Mouse (Mus musculus): ENCODE measurements at regions not wholly inside any gene's neighbourhood (a gene's known extent, or its start where the extent isn't known, plus 50 kb on each side); places are given as distances from the start of the nearest gene placed in this dataset.

- no peak overlapping the region for H3K27ac ChIP-seq (ENCODE audit: low read depth, low read length)
- no peaks in the 10 kb centered on the region for H3K9me3 ChIP-seq (replicated peaks; ENCODE audit: control insufficient read depth, low read length)
- no peaks in the 10 kb centered on the region for H3K27me3 ChIP-seq (ENCODE audit: control insufficient read depth, insufficient read depth, low read length)
- H3K4me1 ChIP-seq (ENCODE audit: control insufficient read depth, insufficient read depth, low read length), result no peaks in the 10 kb centered on the region
- no peak overlapping the region for H3K9ac ChIP-seq (ENCODE audit: low read depth, low read length)
- H3K4me2 ChIP-seq, result no peak overlapping the region
- H3K36me3 ChIP-seq (ENCODE audit: control insufficient read depth, insufficient read depth, low read length), result no peaks in the 10 kb centered on the region
- ATAC-seq (replicated peaks; ENCODE audit: insufficient number of reproducible peaks, low FRiP score, low TSS enrichment), result no peak
- 60% methylated on average over 1 of the region's 1 CpGs for WGBS (ENCODE audit: insufficient replicate concordance)
- H3K4me3 ChIP-seq (ENCODE audit: low read depth, low read length), result no peak overlapping the region
Measured at GRCm38 (mm10) chr11:27833736-27834135, 505.9 kb downstream of the Gm6685 start.

GRCm38 (mm10) chr11:27799826-27800620 is 539.6 kb downstream of the Gm6685 start:
- 80% methylated on average over 8 of the region's 8 CpGs for WGBS (ENCODE audit: insufficient replicate concordance)
- no peaks in the 10 kb centered on the region for H3K9me3 ChIP-seq (replicated peaks; ENCODE audit: control insufficient read depth, low read length)
- no peak overlapping the region for H3K27ac ChIP-seq (ENCODE audit: low read depth, low read length)
- H3K27me3 ChIP-seq (ENCODE audit: control insufficient read depth, insufficient read depth, low read length), result no peaks in the 10 kb centered on the region
- no peak for ATAC-seq (replicated peaks; ENCODE audit: insufficient number of reproducible peaks, low FRiP score, low TSS enrichment)
- H3K4me2 ChIP-seq, result no peak overlapping the region
- H3K4me3 ChIP-seq (ENCODE audit: low read depth, low read length), result no peak overlapping the region
- no peaks in the 10 kb centered on the region for H3K36me3 ChIP-seq (ENCODE audit: control insufficient read depth, insufficient read depth, low read length)
- H3K9ac ChIP-seq (ENCODE audit: low read depth, low read length), result no peak overlapping the region
- H3K4me1 ChIP-seq (ENCODE audit: control insufficient read depth, insufficient read depth, low read length), result no peaks in the 10 kb centered on the region

- 72% methylated on average over 9 of the region's 9 CpGs for WGBS (ENCODE audit: insufficient replicate concordance)
Measured at GRCm38 (mm10) chr11:27753913-27754218, 585.8 kb downstream of the Gm6685 start.

GRCm38 (mm10) chr11:27753212-27753912 is 586.3 kb downstream of the Gm6685 start:
- no peak overlapping the region for H3K9ac ChIP-seq (ENCODE audit: low read depth, low read length)
- peak; percentile 49; the same call in 1 of the 2 replicates for ATAC-seq (replicated peaks; ENCODE audit: insufficient number of reproducible peaks, low FRiP score, low TSS enrichment)
- H3K27me3 ChIP-seq (ENCODE audit: control insufficient read depth, insufficient read depth, low read length), result no peaks in the 10 kb centered on the region
- H3K4me2 ChIP-seq, result no peak overlapping the region
- no peaks in the 10 kb centered on the region for H3K4me1 ChIP-seq (ENCODE audit: control insufficient read depth, insufficient read depth, low read length)
- H3K27ac ChIP-seq (ENCODE audit: low read depth, low read length), result no peak overlapping the region
- no peaks in the 10 kb centered on the region for H3K36me3 ChIP-seq (ENCODE audit: control insufficient read depth, insufficient read depth, low read length)
- H3K4me3 ChIP-seq (ENCODE audit: low read depth, low read length), result no peak overlapping the region
- no peaks in the 10 kb centered on the region for H3K9me3 ChIP-seq (replicated peaks; ENCODE audit: control insufficient read depth, low read length)
- WGBS (ENCODE audit: insufficient replicate concordance), result 34% methylated on average over 11 of the region's 11 CpGs

More at GRCm38 (mm10) chr11:27753913-27754218, 585.8 kb downstream of the Gm6685 start:
- Histone ChIP-seq H3K4me1 (ENCODE audit: control insufficient read depth, insufficient read depth, low read length) (no peaks in the 10 kb centered on the region), H3K4me3 (ENCODE audit: low read depth, low read length) (no peak overlapping the region), H3K36me3 (ENCODE audit: control insufficient read depth, insufficient read depth, low read length) (no peaks in the 10 kb centered on the region), H3K27me3 (ENCODE audit: control insufficient read depth, insufficient read depth, low read length) (no peaks in the 10 kb centered on the region), H3K9ac (ENCODE audit: low read depth, low read length) (no peak overlapping the region), H3K9me3 (replicated peaks; ENCODE audit: control insufficient read depth, low read length) (no peaks in the 10 kb centered on the region), H3K27ac (ENCODE audit: low read depth, low read length) (no peak overlapping the region), H3K4me2 (no peak overlapping the region)
- peak; percentile 42; the same call in 1 of the 2 replicates for ATAC-seq (replicated peaks; ENCODE audit: insufficient number of reproducible peaks, low FRiP score, low TSS enrichment)

DNA sequence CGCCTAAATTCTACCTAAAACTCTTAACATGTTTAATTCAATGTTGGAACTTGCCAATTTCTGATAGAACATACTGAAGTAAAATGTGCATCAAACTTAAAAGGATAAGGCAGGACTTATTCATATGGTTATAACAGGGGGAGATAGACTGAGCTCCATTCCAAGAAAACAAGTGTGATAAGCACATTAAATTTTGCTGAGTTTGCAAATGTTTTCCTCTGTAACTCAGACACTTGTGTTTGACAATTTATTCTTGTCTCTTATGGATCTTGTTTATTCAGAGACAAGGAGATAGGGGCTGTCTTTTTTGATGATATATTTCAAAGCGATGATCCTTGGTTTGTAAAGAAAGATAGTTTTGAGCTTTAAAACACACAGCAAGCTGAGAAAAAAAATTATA is 613.6 kb downstream of the Gm6685 start:
- no peaks in the 10 kb centered on the region for H3K27me3 ChIP-seq (ENCODE audit: control insufficient read depth, insufficient read depth, low read length)
- H3K4me1 ChIP-seq (ENCODE audit: control insufficient read depth, insufficient read depth, low read length), result no peaks in the 10 kb centered on the region
- no peaks in the 10 kb centered on the region for H3K9me3 ChIP-seq (replicated peaks; ENCODE audit: control insufficient read depth, low read length)
- no peaks in the 10 kb centered on the region for H3K36me3 ChIP-seq (ENCODE audit: control insufficient read depth, insufficient read depth, low read length)
- H3K27ac ChIP-seq (ENCODE audit: low read depth, low read length), result no peak overlapping the region
- 90% methylated on average over 2 of the region's 2 CpGs for WGBS (ENCODE audit: insufficient replicate concordance)
- no peak overlapping the region for H3K4me2 ChIP-seq
- no peak for ATAC-seq (replicated peaks; ENCODE audit: insufficient number of reproducible peaks, low FRiP score, low TSS enrichment)
- no peak overlapping the region for H3K4me3 ChIP-seq (ENCODE audit: low read depth, low read length)
- H3K9ac ChIP-seq (ENCODE audit: low read depth, low read length), result no peak overlapping the region

DNA sequence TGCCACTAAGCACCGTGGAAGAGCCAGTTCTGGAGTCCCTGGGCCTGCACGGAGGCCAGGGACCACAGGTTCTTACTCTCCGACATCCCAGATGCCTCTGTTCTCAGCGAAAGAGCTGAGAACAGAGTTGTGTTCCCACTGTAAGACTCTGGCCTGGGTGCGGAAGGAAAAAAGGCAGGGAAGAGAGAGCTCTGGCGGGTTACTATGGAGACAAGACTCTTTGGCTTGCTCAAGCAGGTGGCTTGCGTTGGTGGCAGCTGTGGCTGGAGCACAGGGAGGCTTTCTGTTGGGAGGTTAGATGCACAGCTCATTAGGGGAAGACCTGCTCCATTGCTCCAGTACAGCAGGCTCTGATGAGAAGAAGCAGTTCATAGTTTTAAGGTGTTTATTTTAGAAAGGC is 618.3 kb downstream of the Gm6685 start:
- Histone ChIP-seq H3K36me3 (ENCODE audit: control insufficient read depth, insufficient read depth, low read length) (no peaks in the 10 kb centered on the region), H3K27me3 (ENCODE audit: control insufficient read depth, insufficient read depth, low read length) (no peaks in the 10 kb centered on the region), H3K27ac (ENCODE audit: low read depth, low read length) (no peak overlapping the region), H3K4me2 (no peak overlapping the region), H3K4me1 (ENCODE audit: control insufficient read depth, insufficient read depth, low read length) (no peaks in the 10 kb centered on the region), H3K4me3 (ENCODE audit: low read depth, low read length) (no peak overlapping the region), H3K9ac (ENCODE audit: low read depth, low read length) (no peak overlapping the region), H3K9me3 (replicated peaks; ENCODE audit: control insufficient read depth, low read length) (no peaks in the 10 kb centered on the region)
- ATAC-seq (replicated peaks; ENCODE audit: insufficient number of reproducible peaks, low FRiP score, low TSS enrichment), result no peak
- WGBS (ENCODE audit: insufficient replicate concordance), result 54% methylated on average over 7 of the region's 7 CpGs

GRCm38 (mm10) chr11:27672436-27672835 is 667.2 kb downstream of the Gm6685 start:
- no peak for ATAC-seq (replicated peaks; ENCODE audit: insufficient number of reproducible peaks, low FRiP score, low TSS enrichment)
- Histone ChIP-seq H3K27me3 (ENCODE audit: control insufficient read depth, insufficient read depth, low read length) (no peaks in the 10 kb centered on the region), H3K4me1 (ENCODE audit: control insufficient read depth, insufficient read depth, low read length) (no peaks in the 10 kb centered on the region), H3K36me3 (ENCODE audit: control insufficient read depth, insufficient read depth, low read length) (no peaks in the 10 kb centered on the region), H3K27ac (ENCODE audit: low read depth, low read length) (no peak overlapping the region), H3K4me3 (ENCODE audit: low read depth, low read length) (no peak overlapping the region), H3K9me3 (replicated peaks; ENCODE audit: control insufficient read depth, low read length) (no peaks in the 10 kb centered on the region), H3K9ac (ENCODE audit: low read depth, low read length) (no peak overlapping the region), H3K4me2 (no peak overlapping the region)
- WGBS (ENCODE audit: insufficient replicate concordance), result 54% methylated on average over 1 of the region's 1 CpGs
